Mouse (Mus musculus) bone marrow, adult 2 months (tissue): ENCODE measurements at regions not wholly inside any gene's neighbourhood (a gene's known extent, or its start where the extent isn't known, plus 50 kb on each side); places are given as distances from the start of the nearest gene placed in this dataset.

Source experiments
- CTCF ChIP-seq: fragments of 200-500 bp; IDR thresholded peaks from 2 replicates; pipeline ENCODE4 v1.5.1; 2011; ENCODE audit warnings: low read length, control low read depth; ENCODE audit not compliant: control insufficient read depth, insufficient read depth
- POLR2A ChIP-seq: fragments of 200-500 bp; IDR thresholded peaks from 2 replicates; pipeline ENCODE4 v1.6.1; 2011; ENCODE audit warnings: low read depth, mild to moderate bottlenecking, control low read depth, low read length, borderline replicate concordance; ENCODE audit not compliant: control insufficient read depth

- no peak for TF ChIP-seq POLR2A
- no peak for TF ChIP-seq CTCF
Observed at GRCm38 (mm10) chr10:24433737-24434367, 161.4 kb upstream of the Ccn2 start.
